Mouse (Mus musculus): ENCODE data around the gene Gcc2.
"Not testable (repeated sequence)": the region's sequence is repeated elsewhere in the genome, so short reads cannot be mapped to it uniquely, and the experiment has no call there.

Gcc2 gene

DNA sequence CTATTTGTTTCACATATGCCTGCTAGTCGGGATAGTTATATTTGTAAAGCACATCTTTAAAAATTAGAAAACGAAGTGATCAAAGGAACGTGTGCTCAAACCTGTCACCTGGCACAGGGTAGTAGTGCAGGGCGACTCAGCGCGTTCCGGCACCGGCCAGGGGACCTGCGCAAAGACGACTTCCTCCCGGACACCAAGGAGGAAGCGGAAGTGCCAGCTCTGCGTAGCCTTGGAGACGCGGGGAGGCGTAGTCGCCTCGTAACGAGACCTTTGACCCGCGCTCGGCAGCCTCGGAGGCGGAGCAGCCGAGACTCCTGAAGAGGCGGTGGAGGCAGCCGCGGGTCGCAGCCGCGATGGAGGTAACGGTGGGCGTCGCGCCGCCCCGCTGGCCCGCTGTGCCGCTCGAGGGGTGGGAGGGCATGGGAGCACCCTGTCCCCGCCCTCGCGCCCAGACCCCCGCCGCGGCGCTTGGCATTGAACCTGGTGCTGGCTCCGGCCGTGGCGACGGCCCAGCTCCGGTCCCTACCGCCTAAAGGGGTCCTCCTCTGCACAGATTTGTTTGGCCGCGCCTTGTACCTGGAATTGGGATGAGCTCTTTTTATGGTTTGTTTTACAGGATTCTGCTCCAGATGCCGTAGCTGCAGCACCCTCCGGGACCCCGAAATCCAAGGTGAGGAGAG, at the start of gene Gcc2:
Gene Gcc2 (plus strand): TSS at position 285 of the 680 bp plus-strand sequence.
- peak; percentile 82 for DNase-seq (ENCODE audit: low spot score)

DNA sequence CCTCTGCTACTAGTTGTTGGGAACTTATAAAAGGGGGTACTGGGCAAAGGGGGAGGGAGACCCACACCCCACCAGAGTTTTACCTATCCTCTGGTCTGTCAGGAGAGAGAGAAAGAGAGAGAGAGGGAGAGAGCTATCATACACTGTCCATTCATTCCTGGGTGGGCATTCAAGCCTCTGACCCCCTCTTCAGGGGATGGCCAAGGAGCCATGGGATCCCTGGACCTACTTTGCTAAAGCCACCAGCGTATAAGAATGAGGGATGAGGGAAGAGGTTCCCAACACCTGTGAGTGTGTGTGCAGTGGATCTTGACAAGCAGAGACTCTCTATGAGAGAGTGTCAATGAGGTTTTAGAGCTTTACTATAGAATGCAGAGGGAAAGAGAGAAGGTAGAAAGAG, 49.3 kb upstream of the Gcc2 start:
- no peak for DNase-seq (ENCODE audit: low spot score)

DNA sequence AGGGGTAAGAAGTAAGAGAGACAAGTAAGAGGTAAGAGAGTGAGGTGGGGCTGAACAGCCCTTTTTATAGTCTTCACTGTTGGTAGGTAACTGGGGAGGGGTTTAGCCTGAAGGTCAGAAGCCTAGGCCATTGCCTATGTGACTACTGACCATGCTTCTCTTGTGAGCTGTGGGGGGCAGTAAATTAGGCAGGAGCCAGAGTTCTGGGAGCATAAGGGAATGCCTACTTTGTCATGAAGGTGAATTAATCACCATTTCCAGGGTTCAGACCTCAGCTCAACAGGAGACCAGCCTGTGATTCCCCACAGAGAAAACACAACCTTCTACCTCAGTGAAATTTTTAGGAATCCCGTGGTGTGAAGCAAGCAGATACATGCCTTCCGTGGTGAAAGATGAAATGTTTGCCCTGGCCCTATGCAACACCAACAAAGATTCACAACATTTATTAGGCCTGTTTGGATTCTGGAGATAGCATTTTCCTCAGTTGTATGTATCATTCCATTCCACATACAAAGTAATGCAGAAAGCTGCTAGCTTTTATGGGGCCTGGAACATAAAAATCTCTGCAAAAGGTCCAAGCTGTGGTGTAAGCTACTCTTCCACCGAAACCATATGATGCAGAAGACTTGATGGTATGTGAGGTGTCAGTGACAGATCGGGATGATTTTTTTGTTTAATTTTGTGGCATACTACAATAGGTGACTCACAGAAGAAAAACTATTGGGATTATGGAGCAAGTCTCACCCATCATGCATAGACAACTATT, 48.5 kb upstream of the Gcc2 start:
- DNase-seq (ENCODE audit: low spot score): no peak

DNA sequence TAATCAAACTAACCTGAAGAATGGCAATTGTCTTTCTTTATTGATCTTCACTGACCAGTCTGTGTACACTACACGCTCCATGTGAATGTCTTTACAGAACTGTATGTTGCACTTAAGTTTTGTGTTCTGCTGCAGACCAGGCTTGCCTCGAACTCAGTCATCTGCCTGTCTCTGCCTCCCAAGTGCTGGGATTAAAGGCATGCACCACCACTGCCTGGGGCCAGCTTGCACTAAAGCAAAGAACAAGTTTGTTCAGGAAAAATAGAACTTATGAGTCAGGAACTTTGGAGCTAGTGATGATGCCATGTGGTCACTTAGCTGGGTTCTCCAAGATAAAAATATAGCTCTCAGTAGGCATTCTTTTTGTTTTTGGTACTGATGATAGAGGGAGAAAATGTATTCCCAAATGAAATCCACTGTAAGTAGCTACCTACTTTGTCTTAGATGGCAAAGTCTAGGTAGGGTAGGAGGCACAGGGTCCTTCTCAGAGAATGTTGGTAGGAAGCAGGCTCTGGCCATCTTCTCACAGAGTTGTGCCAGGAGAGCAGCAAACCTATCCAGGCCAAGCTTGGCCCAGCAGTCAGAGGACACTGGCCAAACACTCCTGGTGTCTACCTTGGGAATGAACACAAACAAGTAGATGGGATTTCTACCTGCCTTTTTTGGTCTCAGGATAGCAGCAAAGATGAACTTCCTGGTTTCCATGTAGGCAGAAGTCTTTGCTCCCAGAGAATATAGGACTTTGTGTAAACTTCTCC, 45.4 kb upstream of the Gcc2 start:
- DNase-seq (ENCODE audit: low spot score): no peak

DNA sequence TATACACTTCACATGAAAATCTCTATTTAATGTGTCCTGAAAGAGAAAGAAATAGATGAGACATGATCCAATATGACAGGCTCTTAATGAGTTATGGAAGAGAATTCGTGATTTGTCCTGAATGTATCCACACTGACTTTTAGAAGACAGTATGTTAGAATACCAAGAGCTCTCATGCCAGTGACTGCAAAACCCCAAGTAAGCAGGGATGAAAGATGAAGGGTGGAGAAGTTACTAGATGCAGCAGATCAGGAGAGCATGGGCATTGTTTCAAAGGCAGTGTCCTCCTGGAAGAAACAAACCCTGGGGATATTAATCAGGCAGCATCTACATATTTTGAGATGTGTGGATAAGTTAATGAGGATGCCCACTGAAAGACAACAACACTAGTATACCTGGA, 44.8 kb upstream of the Gcc2 start:
- no peak for DNase-seq (ENCODE audit: low spot score)

DNA sequence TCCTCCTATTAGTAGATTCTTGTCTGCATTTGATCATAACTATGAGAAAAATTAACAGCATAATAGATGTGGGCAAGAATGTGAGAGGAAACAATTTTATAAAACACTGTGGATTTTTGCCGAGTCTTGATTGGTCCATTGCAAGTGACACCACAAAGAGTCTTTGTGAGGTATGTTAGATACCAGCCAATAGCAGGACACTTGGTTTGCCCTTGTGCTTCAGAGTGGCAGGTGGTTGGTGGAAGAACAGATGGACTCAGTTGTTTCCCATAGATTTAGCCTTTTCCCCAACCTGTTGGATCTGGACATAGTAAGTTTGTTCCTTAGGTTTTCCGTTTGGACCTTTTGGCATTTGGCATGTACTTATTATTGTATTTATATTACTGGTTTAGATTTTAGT, 44.1 kb upstream of the Gcc2 start:
- DNase-seq (ENCODE audit: low spot score): no peak

DNA sequence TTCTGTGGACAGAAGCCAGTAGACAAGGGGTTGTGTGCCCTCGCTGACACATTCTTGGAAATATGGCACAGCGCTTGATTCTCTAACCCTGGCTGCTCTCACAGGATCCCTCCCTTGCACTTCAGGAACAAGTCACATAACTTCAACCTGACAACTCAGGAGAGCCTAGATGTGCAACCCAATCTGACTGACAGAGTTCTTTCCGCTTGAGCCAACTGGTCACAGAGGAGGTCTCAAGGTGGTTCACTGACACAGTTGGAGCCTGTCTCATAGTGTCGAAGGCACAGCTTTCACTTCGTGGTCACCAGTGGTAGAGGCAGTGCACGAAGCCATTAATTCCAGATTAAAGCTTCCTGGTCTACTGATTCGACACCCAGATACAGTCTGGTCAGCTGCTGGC, 43.1 kb upstream of the Gcc2 start:
- no peak for DNase-seq (ENCODE audit: low spot score)

DNA sequence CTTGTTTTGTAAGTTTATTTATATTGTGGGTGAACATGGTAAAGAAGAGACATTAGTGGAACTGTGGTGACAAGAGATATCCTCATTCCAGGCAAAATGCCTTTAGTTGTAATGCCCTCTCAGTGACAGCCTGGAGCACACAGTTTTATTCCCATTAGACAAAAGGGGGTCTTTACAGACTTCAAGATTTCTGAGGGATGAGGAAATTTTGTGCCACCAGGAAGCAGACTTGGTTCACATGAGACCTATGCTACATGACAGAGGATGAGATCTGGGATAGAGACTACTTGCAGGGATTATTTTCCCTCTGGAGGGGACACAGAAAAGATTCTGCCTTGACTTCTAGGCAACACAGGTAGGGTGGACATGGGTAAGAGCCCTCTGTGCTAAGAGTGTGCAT, 40.8 kb upstream of the Gcc2 start:
- DNase-seq (ENCODE audit: low spot score): no peak

DNA sequence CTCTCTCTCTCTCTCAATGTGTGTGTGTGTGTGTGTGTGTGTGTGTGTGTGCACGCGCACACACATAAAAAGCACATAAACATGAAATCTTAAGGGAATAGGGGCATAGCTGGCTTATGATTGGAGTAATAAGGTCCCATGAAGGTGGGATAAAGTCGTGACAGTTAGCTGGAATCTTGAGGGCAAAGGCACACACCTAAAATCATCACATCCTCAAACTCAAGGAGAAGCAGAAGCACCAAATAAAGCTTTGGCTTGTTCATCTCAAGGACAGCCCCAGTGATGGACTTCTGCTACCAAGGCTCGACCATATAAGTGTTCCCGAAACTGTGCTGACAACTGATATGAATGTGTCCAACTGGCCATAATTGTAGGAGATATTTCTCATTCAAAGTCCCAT, 40.4 kb upstream of the Gcc2 start:
- no peak for DNase-seq (ENCODE audit: low spot score)

DNA sequence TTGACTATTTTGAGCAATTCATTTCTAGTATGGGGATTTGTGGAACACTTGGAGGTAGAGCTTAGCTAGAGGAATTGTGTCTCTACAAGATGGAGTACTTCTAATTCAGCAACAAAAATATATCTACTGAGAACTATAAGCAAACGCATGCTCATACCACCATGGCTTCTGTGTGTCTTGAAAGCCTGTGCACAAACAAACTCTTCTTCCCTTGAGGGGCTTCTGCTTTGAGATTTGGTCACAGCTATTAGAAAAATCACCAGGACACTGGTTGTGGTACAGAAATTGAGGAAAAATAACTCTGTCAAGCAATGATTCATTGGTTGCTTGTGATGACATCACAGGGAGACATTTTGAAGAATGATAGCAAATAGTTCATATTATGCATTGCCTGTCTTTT, 39.9 kb upstream of the Gcc2 start:
- no peak for DNase-seq (ENCODE audit: low spot score)

DNA sequence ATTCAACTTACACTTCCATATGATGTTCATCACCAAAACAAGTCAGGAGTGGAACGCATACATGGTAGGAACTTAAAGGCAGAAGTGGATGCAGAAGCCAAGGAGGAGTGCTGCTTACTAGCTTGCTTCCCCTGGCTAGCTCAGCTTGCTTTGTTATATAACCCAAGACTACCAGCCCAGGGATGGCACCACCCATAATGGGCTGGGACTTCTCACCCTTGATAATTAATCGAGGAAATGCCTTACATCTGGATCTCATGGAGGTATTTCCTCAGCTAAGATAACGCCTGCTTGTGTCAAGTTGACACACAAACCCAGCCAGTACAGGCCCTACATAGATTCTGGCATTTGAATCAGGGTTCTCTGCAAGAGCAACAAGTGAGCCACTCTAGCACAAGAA, 37.9 kb upstream of the Gcc2 start:
- no peak for DNase-seq (ENCODE audit: low spot score)

DNA sequence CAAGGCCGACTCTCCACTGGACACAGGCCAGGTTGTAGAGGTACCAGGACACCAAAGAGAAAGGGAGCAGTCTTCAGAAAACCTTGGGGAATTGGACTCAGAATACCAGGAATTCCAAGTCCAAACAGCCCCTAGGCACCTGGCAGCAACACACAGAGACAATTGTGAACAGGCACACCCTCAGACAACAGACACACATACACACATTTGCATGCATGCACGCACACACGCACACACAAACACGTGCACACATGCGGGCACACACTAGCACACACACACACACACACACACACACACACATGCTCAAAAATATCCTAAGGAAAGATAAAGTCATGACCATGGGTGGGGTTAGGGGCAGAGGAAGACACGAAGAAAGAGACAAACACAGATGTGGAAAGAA, 34.6 kb upstream of the Gcc2 start:
- no peak for DNase-seq (ENCODE audit: low spot score)

DNA sequence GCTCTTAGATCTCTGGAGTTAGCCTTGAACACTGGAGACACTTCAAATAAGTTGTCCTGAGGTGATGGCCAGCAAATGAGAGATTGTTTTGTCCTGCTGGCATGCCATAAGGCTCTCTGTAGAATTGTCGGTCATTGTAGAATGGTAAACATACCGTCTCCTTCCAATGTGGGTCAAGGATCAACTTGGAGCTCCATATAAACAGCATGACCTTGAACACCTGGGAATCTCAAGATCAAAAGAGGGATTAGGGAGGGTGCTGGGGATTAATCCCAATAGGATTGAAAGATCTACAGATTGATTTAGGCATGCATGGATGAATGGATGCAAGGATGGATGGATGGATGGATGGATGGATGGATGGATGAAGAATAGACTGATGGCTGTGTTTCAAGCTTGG, 33.7 kb upstream of the Gcc2 start:
- not testable (repeated sequence) for DNase-seq (ENCODE audit: low spot score)

DNA sequence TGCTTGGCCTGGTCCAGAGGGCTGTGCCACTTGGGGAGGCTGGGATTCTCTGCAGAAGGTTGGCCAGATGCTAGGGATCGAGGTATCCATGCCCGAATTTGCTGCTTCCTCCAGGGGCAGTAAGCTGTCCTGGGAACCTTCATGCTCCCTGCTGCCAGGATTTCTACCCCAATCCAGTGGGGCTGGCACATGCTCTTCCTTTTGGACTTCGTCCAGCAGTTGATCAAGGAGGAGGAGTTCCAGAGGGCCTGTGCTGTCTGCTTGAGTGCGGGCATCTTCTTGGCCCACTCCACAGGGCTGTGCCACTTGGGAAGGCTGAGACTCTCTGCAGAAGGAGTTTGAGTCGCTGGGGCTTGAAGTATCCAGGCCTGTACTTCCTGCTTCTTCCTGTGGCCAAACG, 32.1 kb upstream of the Gcc2 start:
- DNase-seq (ENCODE audit: low spot score): not testable (repeated sequence)

DNA sequence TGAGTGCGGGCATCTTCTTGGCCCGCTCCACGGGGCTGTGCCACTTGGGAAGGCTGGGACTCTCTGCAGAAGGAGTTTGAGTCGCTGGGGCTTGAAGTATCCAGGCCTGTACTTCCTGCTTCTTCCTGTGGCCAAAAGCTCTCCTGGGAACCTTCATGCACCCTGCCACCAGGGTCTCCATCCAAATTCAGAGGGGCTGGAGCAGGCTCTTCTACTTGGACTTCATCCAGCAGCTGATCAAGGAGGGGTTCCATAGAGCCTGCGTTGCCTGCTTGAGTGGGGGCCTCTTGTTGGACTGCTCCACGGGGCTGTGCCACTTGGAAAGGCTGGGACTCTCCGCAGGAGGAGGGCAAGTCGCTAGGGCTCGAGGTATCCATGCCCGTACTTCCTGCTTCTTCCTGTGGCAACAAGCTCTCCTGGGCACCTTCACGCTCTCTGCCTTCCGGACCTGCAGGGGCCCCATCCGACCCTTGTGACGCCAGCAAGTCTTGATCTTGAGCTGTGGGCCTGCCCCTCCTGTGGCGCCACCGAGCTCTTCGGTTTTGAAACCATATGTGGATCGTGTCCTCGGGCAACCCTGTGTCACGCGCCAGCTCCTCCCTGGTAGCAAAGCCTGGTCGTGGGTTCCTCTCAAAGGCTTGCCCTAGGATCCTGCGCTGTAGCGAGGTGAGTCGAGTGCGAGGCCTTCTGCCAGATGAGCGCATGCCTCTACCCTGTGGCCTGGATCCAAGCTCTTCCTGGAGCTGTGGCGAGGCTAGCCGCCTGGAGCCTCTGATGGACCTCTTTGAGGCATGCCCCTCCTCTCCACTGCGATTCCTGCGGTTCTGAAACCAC, 31.1 kb upstream of the Gcc2 start:
- DNase-seq (ENCODE audit: low spot score): peak; percentile 69

DNA sequence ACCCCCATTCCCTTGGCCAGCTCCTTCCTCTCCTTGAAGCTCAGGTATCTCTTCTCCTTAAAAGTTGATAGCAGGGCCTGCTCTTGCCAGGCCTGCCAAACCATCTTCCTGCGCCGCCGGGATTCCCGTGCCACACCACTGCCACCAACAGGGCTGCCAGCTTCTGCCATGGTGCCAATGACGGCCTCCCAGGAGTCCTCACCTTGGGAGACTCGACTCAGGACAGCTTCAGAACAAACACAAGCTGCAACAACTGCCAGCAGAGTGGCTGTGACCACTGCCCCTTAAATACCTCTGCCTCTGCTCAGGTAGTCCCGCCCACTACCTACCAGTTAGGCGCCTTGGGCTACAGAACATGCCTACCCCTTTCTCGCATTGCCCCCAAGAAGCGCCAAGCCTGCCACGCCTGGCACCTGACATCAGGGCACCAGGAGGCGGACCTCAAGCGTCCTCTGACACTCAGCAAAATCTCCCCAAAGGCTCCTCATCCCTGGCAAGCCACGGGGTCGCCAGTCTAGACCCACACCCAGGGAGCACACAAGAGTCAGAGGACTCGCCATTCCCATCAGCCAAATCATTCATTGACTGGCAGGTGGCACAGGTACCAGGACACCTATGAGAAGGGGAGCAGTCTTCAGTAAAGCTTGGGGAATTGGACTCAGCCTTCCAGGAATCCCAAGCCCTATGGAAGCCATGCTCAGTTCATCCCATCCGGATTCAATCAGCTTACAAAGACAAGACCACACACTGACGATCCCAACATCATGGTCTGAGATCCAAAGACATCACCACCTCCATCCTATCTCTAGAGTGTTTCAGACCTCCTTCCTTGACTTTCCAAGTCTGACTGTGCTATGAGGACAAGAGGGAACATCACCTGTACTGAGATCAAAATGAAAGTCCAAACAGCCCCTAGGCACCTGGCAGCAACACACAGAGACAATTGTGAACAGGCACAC, 30.2 kb upstream of the Gcc2 start, which contains the start of gene AW822073:
Gene AW822073 (minus strand): TSS at position 104 of the 959 bp plus-strand sequence.
- not testable (repeated sequence) for DNase-seq (ENCODE audit: low spot score)

DNA sequence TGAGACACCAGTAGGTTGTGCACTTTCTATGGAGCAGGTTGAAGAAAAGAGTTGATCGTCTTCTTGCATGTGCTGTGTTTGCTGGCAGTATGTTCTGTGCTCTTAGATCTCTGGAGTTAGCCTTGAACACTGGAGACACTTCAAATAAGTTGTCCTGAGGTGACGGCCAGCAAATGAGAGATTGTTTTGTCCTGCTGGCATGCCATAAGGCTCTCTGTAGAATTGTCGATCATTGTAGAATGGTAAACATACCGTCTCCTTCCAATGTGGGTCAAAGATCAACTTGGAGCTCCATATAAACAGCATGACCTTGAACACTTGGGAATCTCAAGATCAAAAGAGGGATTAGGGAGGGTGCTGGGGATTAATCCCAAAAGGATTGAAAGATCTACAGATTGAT, 28.9 kb upstream of the Gcc2 start:
- DNase-seq (ENCODE audit: low spot score): not testable (repeated sequence)

DNA sequence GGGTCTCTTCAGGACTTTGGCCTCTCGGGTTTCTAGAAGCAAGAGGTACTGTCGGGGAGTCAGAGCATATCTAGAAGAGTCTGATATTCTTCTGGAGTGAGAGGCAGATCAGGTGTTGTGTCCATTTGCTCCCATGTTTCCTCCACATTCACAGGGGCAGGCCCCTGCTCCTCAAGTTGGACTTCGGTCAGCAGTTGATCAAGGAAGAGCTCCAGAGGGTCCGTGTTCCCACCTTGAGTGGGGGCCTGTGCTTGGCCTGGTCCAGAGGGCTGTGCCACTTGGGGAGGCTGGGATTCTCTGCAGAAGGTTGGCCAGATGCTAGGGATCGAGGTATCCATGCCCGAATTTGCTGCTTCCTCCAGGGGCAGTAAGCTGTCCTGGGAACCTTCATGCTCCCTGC, 27.5 kb upstream of the Gcc2 start:
- not testable (repeated sequence) for DNase-seq (ENCODE audit: low spot score)

DNA sequence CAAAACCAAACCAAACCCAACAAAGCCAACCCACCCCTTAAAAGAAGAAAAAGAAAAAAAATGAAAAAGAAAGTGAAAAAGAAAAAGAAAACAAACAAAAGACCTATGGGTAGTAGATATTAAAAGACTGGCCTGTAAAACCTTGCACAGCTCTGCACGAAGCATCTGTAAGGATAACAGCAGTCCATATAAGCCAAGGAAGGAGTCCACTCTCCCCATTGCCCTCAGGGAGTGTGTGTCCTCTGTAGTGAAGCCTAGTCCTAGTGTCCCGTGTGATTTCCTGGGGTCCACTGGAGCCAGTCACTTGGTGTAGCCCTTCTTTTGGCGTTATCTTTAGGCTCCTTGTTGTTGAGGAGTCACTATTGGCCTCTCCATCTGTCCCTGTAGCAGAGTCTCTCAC, 25.3 kb upstream of the Gcc2 start:
- DNase-seq (ENCODE audit: low spot score): not testable (repeated sequence)

DNA sequence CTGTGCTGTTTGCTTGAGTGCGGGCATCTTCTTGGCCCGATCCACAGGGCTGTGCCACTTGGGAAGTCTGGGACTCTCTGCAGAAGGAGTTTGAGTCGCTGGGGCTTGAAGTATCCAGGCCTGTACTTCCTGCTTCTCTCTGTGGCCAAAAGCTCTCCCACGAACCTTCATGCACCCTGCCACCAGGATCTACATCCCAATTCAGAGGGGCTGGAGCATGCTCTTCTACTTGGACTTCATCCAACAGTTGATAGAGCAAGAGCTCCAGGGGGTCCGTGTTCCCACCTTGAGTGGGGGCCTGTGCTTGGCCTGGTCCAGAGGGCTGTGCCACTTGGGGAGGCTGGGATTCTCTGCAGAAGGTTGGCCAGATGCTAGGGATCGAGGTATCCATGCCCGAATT, 24.2 kb upstream of the Gcc2 start:
- DNase-seq (ENCODE audit: low spot score): not testable (repeated sequence)

All from ovary, postnatal 10 days (tissue).